Mouse (Mus musculus): ENCODE results near the gene Stx4a. TPM values are rescaled to one million over a fixed set of nuclear protein-coding genes. Genes with fewer than 3 reads are reported as not detected.

The Stx4a gene
- polyA plus RNA-seq, 1 experiment: 126 TPM

DNA sequence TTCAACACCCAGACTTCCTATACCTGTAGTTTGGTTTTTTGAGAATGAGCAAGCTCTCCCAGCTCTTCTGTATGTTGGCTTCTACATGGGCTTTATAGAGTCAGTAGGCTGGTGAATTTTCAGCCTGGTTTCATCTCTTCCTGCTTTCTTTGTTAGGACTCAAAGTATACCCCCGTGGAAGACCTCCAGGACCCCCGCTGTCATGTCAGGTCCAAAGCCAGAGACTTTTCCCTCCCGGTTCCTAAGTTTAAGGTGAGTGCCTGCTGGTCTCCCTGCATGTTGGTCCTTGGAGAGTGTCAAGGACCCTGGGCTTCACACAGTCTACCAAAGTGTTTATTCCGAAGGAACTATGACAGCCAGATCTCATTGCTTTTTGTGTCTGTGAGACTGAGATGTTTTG is 45.7 kb upstream of the Stx4a start:
- Histone ChIP-seq H3K27ac (ENCODE audit: insufficient read depth, low read length) (no peak overlapping the region), H3K9me3 (replicated peaks; ENCODE audit: control insufficient read depth, insufficient read depth, low read length, poor library complexity, severe bottlenecking) (no peaks in the 10 kb centered on the region), H3K27me3 (ENCODE audit: control insufficient read depth, insufficient read depth, low read length, poor library complexity, severe bottlenecking) (no peaks in the 10 kb centered on the region), H3K9ac (ENCODE audit: low read depth, poor library complexity, severe bottlenecking) (peak overlapping the region; percentile 96), H3K4me3 (ENCODE audit: low read depth, low read length) (peak overlapping the region; percentile 87), H3K4me1 (ENCODE audit: control insufficient read depth, insufficient read depth, low read length) (no peaks in the 10 kb centered on the region), H3K36me3 (ENCODE audit: control insufficient read depth, insufficient read depth, low read length, poor library complexity, severe bottlenecking) (peaks cover 36% of the 10 kb centered on the region)
- TF ChIP-seq CTCF (IDR thresholded peaks at IDR 0.05; ENCODE audit: low read depth, low read length) (no peak), EP300 (IDR thresholded peaks at IDR 0.05; ENCODE audit: insufficient read depth, low read depth, low read length) (no peak), POLR2A (IDR thresholded peaks at IDR 0.05; ENCODE audit: insufficient read depth, low read length) (no peak)

- Histone ChIP-seq H3K4me3 (ENCODE audit: low read depth, low read length) (no peak within 1 kb of the TSS), H3K9ac (ENCODE audit: low read depth, poor library complexity, severe bottlenecking) (no peak within 1 kb of the TSS), H3K9me3 (replicated peaks; ENCODE audit: control insufficient read depth, insufficient read depth, low read length, poor library complexity, severe bottlenecking) (no peaks in the 10 kb centered on the region), H3K27me3 (ENCODE audit: control insufficient read depth, insufficient read depth, low read length, poor library complexity, severe bottlenecking) (no peaks in the 10 kb centered on the region), H3K36me3 (ENCODE audit: control insufficient read depth, insufficient read depth, low read length, poor library complexity, severe bottlenecking) (peaks cover 85% of the 10 kb centered on the region), H3K4me1 (ENCODE audit: control insufficient read depth, insufficient read depth, low read length) (no peaks in the 10 kb centered on the region), H3K27ac (ENCODE audit: insufficient read depth, low read length) (no peak within 1 kb of the TSS)
- TF ChIP-seq EP300 (IDR thresholded peaks at IDR 0.05; ENCODE audit: insufficient read depth, low read depth, low read length): no peak
- TF ChIP-seq POLR2A (IDR thresholded peaks at IDR 0.05; ENCODE audit: insufficient read depth, low read length): no peak
- TF ChIP-seq CTCF (IDR thresholded peaks at IDR 0.05; ENCODE audit: low read depth, low read length): no peak
Measured at GRCm38 (mm10) chr7:127785308-127785707, 38.8 kb upstream of the Stx4a start, which contains the start of gene Gm49388. Gene Gm49388 (plus strand): TSS chr7:127785608.

GRCm38 (mm10) chr7:127797076-127797845 is 26.8 kb upstream of the Stx4a start:
- Histone ChIP-seq H3K9ac (ENCODE audit: low read depth, poor library complexity, severe bottlenecking) (no peak overlapping the region), H3K36me3 (ENCODE audit: control insufficient read depth, insufficient read depth, low read length, poor library complexity, severe bottlenecking) (peaks cover 45% of the 10 kb centered on the region), H3K9me3 (replicated peaks; ENCODE audit: control insufficient read depth, insufficient read depth, low read length, poor library complexity, severe bottlenecking) (no peaks in the 10 kb centered on the region), H3K27ac (ENCODE audit: insufficient read depth, low read length) (no peak overlapping the region), H3K27me3 (ENCODE audit: control insufficient read depth, insufficient read depth, low read length, poor library complexity, severe bottlenecking) (no peaks in the 10 kb centered on the region), H3K4me1 (ENCODE audit: control insufficient read depth, insufficient read depth, low read length) (no peaks in the 10 kb centered on the region), H3K4me3 (ENCODE audit: low read depth, low read length) (no peak overlapping the region)
- TF ChIP-seq POLR2A (IDR thresholded peaks at IDR 0.05; ENCODE audit: insufficient read depth, low read length): no peak
- no peak for TF ChIP-seq CTCF (IDR thresholded peaks at IDR 0.05; ENCODE audit: low read depth, low read length)
- TF ChIP-seq EP300 (IDR thresholded peaks at IDR 0.05; ENCODE audit: insufficient read depth, low read depth, low read length): no peak

DNA sequence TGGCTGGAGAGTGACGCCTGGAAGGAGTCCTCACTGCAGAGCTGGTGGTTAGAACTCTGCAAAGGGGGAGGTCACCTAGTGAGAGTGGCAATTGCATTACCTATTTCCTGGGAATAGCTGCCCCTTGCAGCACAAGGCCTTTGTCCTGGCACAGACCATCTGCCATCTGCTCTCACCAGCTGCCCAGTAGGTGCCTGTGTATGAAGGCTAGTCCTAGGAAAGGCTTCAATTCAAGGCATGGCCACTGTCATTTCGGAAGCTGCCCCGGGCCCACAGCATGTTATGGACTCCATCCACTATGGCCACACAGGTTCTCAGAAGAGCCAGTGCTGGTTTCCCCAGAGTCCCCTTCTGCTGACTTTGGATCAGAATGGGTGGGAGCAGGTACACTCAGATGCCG is 25.5 kb upstream of the Stx4a start:
- Histone ChIP-seq H3K4me3 (ENCODE audit: low read depth, low read length) (no peak overlapping the region), H3K36me3 (ENCODE audit: control insufficient read depth, insufficient read depth, low read length, poor library complexity, severe bottlenecking) (peaks cover 38% of the 10 kb centered on the region), H3K4me1 (ENCODE audit: control insufficient read depth, insufficient read depth, low read length) (no peaks in the 10 kb centered on the region), H3K9me3 (replicated peaks; ENCODE audit: control insufficient read depth, insufficient read depth, low read length, poor library complexity, severe bottlenecking) (no peaks in the 10 kb centered on the region), H3K27ac (ENCODE audit: insufficient read depth, low read length) (no peak overlapping the region), H3K27me3 (ENCODE audit: control insufficient read depth, insufficient read depth, low read length, poor library complexity, severe bottlenecking) (no peaks in the 10 kb centered on the region), H3K9ac (ENCODE audit: low read depth, poor library complexity, severe bottlenecking) (no peak overlapping the region)
- TF ChIP-seq CTCF (IDR thresholded peaks at IDR 0.05; ENCODE audit: low read depth, low read length): no peak
- TF ChIP-seq POLR2A (IDR thresholded peaks at IDR 0.05; ENCODE audit: insufficient read depth, low read length): no peak

GRCm38 (mm10) chr7:127799211-127799610 is 24.9 kb upstream of the Stx4a start:
- H3K4me3 ChIP-seq (ENCODE audit: low read depth, low read length): no peak overlapping the region
- H3K27me3 ChIP-seq (ENCODE audit: control insufficient read depth, insufficient read depth, low read length, poor library complexity, severe bottlenecking): no peaks in the 10 kb centered on the region
- H3K9me3 ChIP-seq (replicated peaks; ENCODE audit: control insufficient read depth, insufficient read depth, low read length, poor library complexity, severe bottlenecking): no peaks in the 10 kb centered on the region
- no peaks in the 10 kb centered on the region for H3K4me1 ChIP-seq (ENCODE audit: control insufficient read depth, insufficient read depth, low read length)
- H3K27ac ChIP-seq (ENCODE audit: insufficient read depth, low read length): no peak overlapping the region
- H3K9ac ChIP-seq (ENCODE audit: low read depth, poor library complexity, severe bottlenecking): no peak overlapping the region
- TF ChIP-seq EP300 (IDR thresholded peaks at IDR 0.05; ENCODE audit: insufficient read depth, low read depth, low read length) (no peak), POLR2A (IDR thresholded peaks at IDR 0.05; ENCODE audit: insufficient read depth, low read length) (no peak), CTCF (IDR thresholded peaks at IDR 0.05; ENCODE audit: low read depth, low read length) (no peak)
- peaks cover 38% of the 10 kb centered on the region for H3K36me3 ChIP-seq (ENCODE audit: control insufficient read depth, insufficient read depth, low read length, poor library complexity, severe bottlenecking)

GRCm38 (mm10) chr7:127799738-127800137 is 24.4 kb upstream of the Stx4a start:
- no peak for TF ChIP-seq CTCF (IDR thresholded peaks at IDR 0.05; ENCODE audit: low read depth, low read length)
- TF ChIP-seq EP300 (IDR thresholded peaks at IDR 0.05; ENCODE audit: insufficient read depth, low read depth, low read length): no peak
- no peak for TF ChIP-seq POLR2A (IDR thresholded peaks at IDR 0.05; ENCODE audit: insufficient read depth, low read length)
- H3K27me3 ChIP-seq (ENCODE audit: control insufficient read depth, insufficient read depth, low read length, poor library complexity, severe bottlenecking): no peaks in the 10 kb centered on the region
- H3K9me3 ChIP-seq (replicated peaks; ENCODE audit: control insufficient read depth, insufficient read depth, low read length, poor library complexity, severe bottlenecking): no peaks in the 10 kb centered on the region
- no peak overlapping the region for H3K4me3 ChIP-seq (ENCODE audit: low read depth, low read length)
- H3K27ac ChIP-seq (ENCODE audit: insufficient read depth, low read length): no peak overlapping the region
- H3K9ac ChIP-seq (ENCODE audit: low read depth, poor library complexity, severe bottlenecking): no peak overlapping the region
- no peaks in the 10 kb centered on the region for H3K4me1 ChIP-seq (ENCODE audit: control insufficient read depth, insufficient read depth, low read length)
- peaks cover 36% of the 10 kb centered on the region for H3K36me3 ChIP-seq (ENCODE audit: control insufficient read depth, insufficient read depth, low read length, poor library complexity, severe bottlenecking)
